Mouse (Mus musculus): ENCODE data around the gene Pax8. TPM values are rescaled to one million over a fixed set of nuclear protein-coding genes. Genes with fewer than 3 reads are reported as not detected.

Pax8 gene
- polyA plus RNA-seq, 1 experiment from 2014 or later, result 0.40 TPM

DNA sequence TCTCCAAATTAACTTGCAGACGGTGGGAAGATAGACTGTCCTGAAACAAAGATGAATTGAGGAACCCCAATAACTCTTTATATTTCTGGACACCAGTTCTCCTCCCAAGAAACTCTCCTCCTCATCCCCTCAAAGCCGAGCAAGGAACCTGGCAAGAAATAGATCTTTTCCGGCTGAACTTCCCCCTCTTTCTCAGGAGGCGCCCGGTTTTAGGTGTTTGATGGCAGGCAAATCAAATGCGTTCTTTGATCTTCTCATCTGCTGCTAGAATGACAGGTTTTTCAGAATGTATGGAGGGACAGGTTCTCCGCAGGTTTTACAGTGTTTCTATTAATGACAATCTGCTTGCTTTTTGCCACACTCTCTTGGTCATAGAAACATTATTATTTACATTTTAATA is 3.3 kb downstream of the Pax8 start:
- Histone ChIP-seq H3K4me1 (ENCODE audit: control insufficient read depth, low read depth, low read length) (no peaks in the 10 kb centered on the region), H3K9me3 (replicated peaks; ENCODE audit: control insufficient read depth, low read length) (no peaks in the 10 kb centered on the region), H3K36me3 (ENCODE audit: control insufficient read depth, insufficient read depth) (no peaks in the 10 kb centered on the region), H3K27ac (ENCODE audit: low read length) (no peak overlapping the region), H3K9ac (ENCODE audit: low read depth, low read length) (no peak overlapping the region), H3K4me3 (ENCODE audit: low read depth, low read length) (no peak overlapping the region), H3K4me2 (ENCODE audit: low read depth, low read length) (no peak overlapping the region), H3K27me3 (ENCODE audit: control insufficient read depth, insufficient read depth, low read depth, low read length) (peaks cover 46% of the 10 kb centered on the region)
- no peak for ATAC-seq (ENCODE audit: low read depth)
- 7% methylated on average over 7 of the region's 7 CpGs for WGBS (ENCODE audit: insufficient replicate concordance)

DNA sequence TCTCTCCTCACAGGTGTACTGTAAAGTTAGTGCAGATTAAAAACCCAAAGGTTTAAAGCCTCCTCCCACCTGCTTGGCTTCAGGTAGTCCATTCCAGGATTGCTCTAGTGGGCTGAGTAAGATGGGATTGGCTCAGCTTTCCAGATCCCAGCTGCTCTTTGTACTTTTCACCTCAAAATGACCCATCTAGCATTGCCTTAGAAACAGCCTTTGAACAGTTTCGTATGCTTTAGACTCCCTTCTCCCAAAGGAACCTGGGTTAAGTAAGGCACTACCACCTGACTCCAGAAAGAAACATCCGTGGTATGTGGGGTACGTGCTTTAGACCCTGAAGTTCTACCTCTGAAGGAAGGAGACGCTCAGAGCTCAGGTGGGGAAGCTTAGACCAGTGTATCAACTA is 6.3 kb downstream of the Pax8 start:
- H3K27ac ChIP-seq (ENCODE audit: low read length), result no peak overlapping the region
- WGBS (ENCODE audit: insufficient replicate concordance), result 33% methylated on average over 4 of the region's 4 CpGs

DNA sequence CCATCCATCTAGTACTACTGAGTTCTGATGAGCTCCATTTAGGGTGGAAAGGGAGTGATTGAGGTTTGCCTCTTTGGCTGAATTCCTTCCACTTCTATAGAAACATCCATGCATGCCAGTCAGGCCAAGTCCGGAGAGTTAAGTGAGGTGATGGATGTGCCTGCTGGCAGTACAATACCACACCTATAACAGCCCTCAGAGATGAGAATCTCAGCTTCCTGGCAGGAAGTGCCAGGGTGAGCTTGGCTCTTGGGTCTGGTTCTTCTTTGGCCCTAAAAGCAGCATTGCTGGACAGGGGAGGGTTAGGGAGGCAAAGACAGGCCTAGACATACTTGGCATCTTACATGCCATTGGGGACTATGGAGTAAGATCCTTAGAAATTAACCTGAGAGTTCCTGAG is 7.0 kb downstream of the Pax8 start:
- Histone ChIP-seq H3K4me1 (ENCODE audit: control insufficient read depth, low read depth, low read length) (no peaks in the 10 kb centered on the region), H3K27me3 (ENCODE audit: control insufficient read depth, insufficient read depth, low read depth, low read length) (peaks cover 13% of the 10 kb centered on the region), H3K9me3 (replicated peaks; ENCODE audit: control insufficient read depth, low read length) (no peaks in the 10 kb centered on the region), H3K4me2 (ENCODE audit: low read depth, low read length) (no peak overlapping the region), H3K9ac (ENCODE audit: low read depth, low read length) (no peak overlapping the region), H3K36me3 (ENCODE audit: control insufficient read depth, insufficient read depth) (no peaks in the 10 kb centered on the region), H3K4me3 (ENCODE audit: low read depth, low read length) (no peak overlapping the region), H3K27ac (ENCODE audit: low read length) (no peak overlapping the region)
- WGBS (ENCODE audit: insufficient replicate concordance), result 50% methylated on average over 1 of the region's 1 CpGs
- no peak for ATAC-seq (ENCODE audit: low read depth)

More for the DNA sequence above, 6.3 kb downstream of the Pax8 start:
- H3K9me3 ChIP-seq (replicated peaks; ENCODE audit: control insufficient read depth, low read length), result no peaks in the 10 kb centered on the region
- no peaks in the 10 kb centered on the region for H3K36me3 ChIP-seq (ENCODE audit: control insufficient read depth, insufficient read depth)
- no peak for ATAC-seq (ENCODE audit: low read depth)
- H3K27me3 ChIP-seq (ENCODE audit: control insufficient read depth, insufficient read depth, low read depth, low read length), result peaks cover 20% of the 10 kb centered on the region
- H3K9ac ChIP-seq (ENCODE audit: low read depth, low read length), result no peak overlapping the region
- H3K4me2 ChIP-seq (ENCODE audit: low read depth, low read length), result no peak overlapping the region
- H3K4me3 ChIP-seq (ENCODE audit: low read depth, low read length), result no peak overlapping the region
- H3K4me1 ChIP-seq (ENCODE audit: control insufficient read depth, low read depth, low read length), result no peaks in the 10 kb centered on the region

DNA sequence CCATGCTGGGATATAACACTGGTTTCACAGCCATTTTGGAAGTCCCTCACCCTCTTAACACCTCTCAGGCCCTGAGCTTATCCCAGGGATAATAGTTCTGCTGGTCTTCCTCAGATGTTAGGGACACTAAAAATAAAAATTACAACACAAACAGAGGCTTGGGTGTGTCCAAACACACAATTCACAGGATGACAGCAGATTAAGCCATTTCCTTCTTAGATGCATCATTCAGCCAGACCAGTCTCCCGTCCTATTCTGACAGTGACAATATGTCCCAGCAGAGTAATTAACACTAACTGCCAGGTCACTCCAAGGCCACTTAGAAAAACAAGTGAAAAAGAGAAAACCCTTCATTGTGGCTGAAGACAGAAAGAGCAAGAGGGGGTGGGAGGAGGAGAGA is 8.2 kb downstream of the Pax8 start:
- no peak overlapping the region for H3K4me2 ChIP-seq (ENCODE audit: low read depth, low read length)
- WGBS (ENCODE audit: insufficient replicate concordance), result 15% methylated on average over 1 of the region's 1 CpGs
- H3K4me1 ChIP-seq (ENCODE audit: control insufficient read depth, low read depth, low read length), result no peaks in the 10 kb centered on the region
- H3K27me3 ChIP-seq (ENCODE audit: control insufficient read depth, insufficient read depth, low read depth, low read length), result peaks cover 2% of the 10 kb centered on the region
- H3K27ac ChIP-seq (ENCODE audit: low read length), result no peak overlapping the region
- no peak for ATAC-seq (ENCODE audit: low read depth)
- no peaks in the 10 kb centered on the region for H3K36me3 ChIP-seq (ENCODE audit: control insufficient read depth, insufficient read depth)
- no peak overlapping the region for H3K9ac ChIP-seq (ENCODE audit: low read depth, low read length)
- no peaks in the 10 kb centered on the region for H3K9me3 ChIP-seq (replicated peaks; ENCODE audit: control insufficient read depth, low read length)
- H3K4me3 ChIP-seq (ENCODE audit: low read depth, low read length), result no peak overlapping the region

DNA sequence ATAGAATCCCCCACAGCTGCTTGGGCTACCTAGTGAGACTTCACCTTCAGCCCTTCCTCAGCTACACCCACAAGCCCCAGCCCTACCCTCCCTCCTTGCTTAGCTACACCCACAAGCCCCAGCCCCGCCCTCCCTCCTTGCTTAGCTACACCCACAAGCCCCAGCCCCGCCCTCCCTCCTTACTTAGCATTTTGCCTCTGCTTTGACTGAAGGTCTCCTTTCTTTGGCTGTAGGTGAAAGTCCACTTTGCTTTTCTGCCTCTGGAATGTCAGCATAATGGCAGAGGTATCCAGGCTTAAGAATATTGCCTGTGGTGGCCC is 14.6 kb downstream of the Pax8 start:
- peak; percentile 77 for ATAC-seq (ENCODE audit: low read depth)
- Histone ChIP-seq H3K4me2 (ENCODE audit: low read depth, low read length) (0 out of 2 replicates have a peak overlapping the region, but pooled peaks have one; percentile 1), H3K27ac (ENCODE audit: low read length) (no peak overlapping the region), H3K4me3 (ENCODE audit: low read depth, low read length) (no peak overlapping the region), H3K36me3 (ENCODE audit: control insufficient read depth, insufficient read depth) (no peaks in the 10 kb centered on the region), H3K27me3 (ENCODE audit: control insufficient read depth, insufficient read depth, low read depth, low read length) (no peaks in the 10 kb centered on the region), H3K9me3 (replicated peaks; ENCODE audit: control insufficient read depth, low read length) (no peaks in the 10 kb centered on the region), H3K9ac (ENCODE audit: low read depth, low read length) (no peak overlapping the region), H3K4me1 (ENCODE audit: control insufficient read depth, low read depth, low read length) (no peaks in the 10 kb centered on the region; the same call in 1 of the 2 replicates)
- WGBS (ENCODE audit: insufficient replicate concordance), result 29% methylated on average over 2 of the region's 2 CpGs

DNA sequence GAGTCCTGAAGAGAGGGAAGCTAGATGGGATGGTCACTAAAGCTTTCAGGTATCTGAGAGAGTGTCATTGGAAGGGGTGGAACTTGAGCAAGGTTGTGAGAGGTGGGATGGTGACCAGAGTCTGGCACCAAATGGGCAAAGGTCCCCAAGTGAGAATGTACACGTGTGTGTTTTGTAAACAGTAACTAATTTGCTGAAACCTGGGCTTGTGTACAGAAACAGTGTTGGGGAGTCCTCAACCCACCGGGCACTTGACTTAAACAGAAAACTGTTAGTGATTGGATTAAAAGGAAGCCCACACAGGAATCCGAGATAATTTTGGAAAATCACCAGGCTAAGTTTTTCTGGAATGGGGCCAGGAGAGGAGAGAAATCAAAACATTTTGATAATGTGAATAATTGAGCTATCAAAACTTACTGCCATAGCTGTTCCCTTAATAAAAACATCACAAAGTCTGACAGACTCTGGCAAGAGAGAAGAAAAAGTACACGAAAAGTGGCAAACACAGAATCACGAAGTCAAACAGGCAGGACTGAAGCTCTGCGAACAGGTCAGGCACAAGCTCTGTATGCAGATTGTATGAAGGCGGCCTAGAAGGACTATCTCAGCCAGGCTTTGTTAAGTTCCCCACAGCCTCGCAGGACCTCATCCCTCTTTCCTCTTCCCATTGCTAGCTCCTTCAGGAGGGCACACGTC is 15.1 kb downstream of the Pax8 start:
- Histone ChIP-seq H3K4me2 (ENCODE audit: low read depth, low read length) (0 out of 2 replicates have a peak overlapping the region, but pooled peaks have one; percentile 1), H3K4me3 (ENCODE audit: low read depth, low read length) (no peak overlapping the region), H3K27me3 (ENCODE audit: control insufficient read depth, insufficient read depth, low read depth, low read length) (no peaks in the 10 kb centered on the region), H3K4me1 (ENCODE audit: control insufficient read depth, low read depth, low read length) (no peaks in the 10 kb centered on the region; the same call in 1 of the 2 replicates), H3K27ac (ENCODE audit: low read length) (no peak overlapping the region), H3K9me3 (replicated peaks; ENCODE audit: control insufficient read depth, low read length) (no peaks in the 10 kb centered on the region), H3K9ac (ENCODE audit: low read depth, low read length) (no peak overlapping the region), H3K36me3 (ENCODE audit: control insufficient read depth, insufficient read depth) (no peaks in the 10 kb centered on the region)
- ATAC-seq (ENCODE audit: low read depth), result peak; percentile 24; the same call in 1 of the 2 replicates
- 26% methylated on average over 9 of the region's 9 CpGs for WGBS (ENCODE audit: insufficient replicate concordance)

DNA sequence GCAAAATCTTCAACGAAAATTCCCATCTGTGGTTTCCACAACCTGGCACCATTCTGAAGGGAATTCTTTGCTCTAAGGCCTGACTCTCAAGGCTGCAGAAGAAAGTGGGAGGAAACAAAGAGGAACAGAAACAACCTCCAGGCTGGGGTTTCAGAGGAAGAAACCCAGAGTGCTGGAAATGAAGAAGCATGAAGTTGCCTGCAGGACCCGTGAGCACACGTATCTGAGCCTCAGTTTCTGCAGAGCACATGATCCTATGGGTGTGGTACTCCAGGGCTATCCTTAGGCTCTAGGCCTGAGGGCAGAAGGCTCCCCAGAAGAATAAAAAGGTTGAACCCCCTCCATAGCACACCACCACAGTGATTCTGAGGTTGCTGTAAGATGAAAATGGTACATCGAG is 18.6 kb downstream of the Pax8 start:
- no peak overlapping the region for H3K4me3 ChIP-seq (ENCODE audit: low read depth, low read length)
- no peaks in the 10 kb centered on the region for H3K9me3 ChIP-seq (replicated peaks; ENCODE audit: control insufficient read depth, low read length)
- H3K27ac ChIP-seq (ENCODE audit: low read length), result no peak overlapping the region
- no peak overlapping the region for H3K4me2 ChIP-seq (ENCODE audit: low read depth, low read length)
- H3K36me3 ChIP-seq (ENCODE audit: control insufficient read depth, insufficient read depth), result no peaks in the 10 kb centered on the region
- no peak for ATAC-seq (ENCODE audit: low read depth)
- 44% methylated on average over 4 of the region's 4 CpGs for WGBS (ENCODE audit: insufficient replicate concordance)
- H3K27me3 ChIP-seq (ENCODE audit: control insufficient read depth, insufficient read depth, low read depth, low read length), result no peaks in the 10 kb centered on the region
- H3K9ac ChIP-seq (ENCODE audit: low read depth, low read length), result no peak overlapping the region
- no peaks in the 10 kb centered on the region; the same call in 1 of the 2 replicates for H3K4me1 ChIP-seq (ENCODE audit: control insufficient read depth, low read depth, low read length)

DNA sequence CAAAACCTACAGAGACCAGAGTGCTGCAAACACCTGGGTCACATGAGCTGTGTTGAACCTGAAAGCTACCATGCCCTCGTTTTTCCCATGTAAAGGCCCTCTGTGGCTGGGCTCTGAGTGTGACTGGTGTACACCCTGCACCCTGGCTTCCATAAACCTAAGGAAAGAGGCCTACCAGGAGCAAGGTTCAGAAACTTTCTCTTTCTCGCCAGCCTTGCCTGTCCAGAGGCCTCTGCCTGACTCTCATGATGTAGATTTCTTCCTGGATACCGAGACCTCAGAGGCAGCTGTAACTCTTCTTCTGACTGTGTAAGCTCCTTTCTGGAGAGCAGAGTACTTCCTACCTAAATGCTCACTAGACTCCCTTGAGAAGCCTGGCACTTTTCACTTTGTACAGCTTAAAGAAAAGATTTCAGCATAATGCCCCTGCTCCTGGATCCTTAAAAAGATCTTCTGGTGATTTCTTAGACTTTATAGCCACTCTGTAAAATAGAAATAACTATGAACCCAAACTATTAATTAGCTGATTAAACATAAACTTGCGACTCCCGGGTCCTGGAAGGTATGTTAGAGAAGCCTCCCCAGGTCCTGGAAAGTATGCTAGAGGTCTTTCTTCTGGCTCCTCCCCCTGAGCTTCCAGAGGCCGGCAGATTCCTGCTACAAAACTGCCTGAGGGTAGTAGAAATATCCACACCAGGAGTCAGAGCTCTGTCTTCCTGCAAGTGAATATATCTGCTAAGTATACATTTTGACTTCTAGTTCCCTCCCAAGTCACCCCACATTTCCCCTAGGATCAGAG is 20.1 kb downstream of the Pax8 start:
- no peaks in the 10 kb centered on the region for H3K4me1 ChIP-seq (ENCODE audit: control insufficient read depth, low read depth, low read length)
- H3K27ac ChIP-seq (ENCODE audit: low read length), result no peak overlapping the region
- no peak overlapping the region for H3K4me3 ChIP-seq (ENCODE audit: low read depth, low read length)
- no peak overlapping the region for H3K4me2 ChIP-seq (ENCODE audit: low read depth, low read length)
- ATAC-seq (ENCODE audit: low read depth), result no peak
- WGBS (ENCODE audit: insufficient replicate concordance), result 36% methylated on average over 6 of the region's 6 CpGs
- H3K36me3 ChIP-seq (ENCODE audit: control insufficient read depth, insufficient read depth), result no peaks in the 10 kb centered on the region
- H3K9ac ChIP-seq (ENCODE audit: low read depth, low read length), result no peak overlapping the region
- no peaks in the 10 kb centered on the region for H3K27me3 ChIP-seq (ENCODE audit: control insufficient read depth, insufficient read depth, low read depth, low read length)
- no peaks in the 10 kb centered on the region for H3K9me3 ChIP-seq (replicated peaks; ENCODE audit: control insufficient read depth, low read length)

DNA sequence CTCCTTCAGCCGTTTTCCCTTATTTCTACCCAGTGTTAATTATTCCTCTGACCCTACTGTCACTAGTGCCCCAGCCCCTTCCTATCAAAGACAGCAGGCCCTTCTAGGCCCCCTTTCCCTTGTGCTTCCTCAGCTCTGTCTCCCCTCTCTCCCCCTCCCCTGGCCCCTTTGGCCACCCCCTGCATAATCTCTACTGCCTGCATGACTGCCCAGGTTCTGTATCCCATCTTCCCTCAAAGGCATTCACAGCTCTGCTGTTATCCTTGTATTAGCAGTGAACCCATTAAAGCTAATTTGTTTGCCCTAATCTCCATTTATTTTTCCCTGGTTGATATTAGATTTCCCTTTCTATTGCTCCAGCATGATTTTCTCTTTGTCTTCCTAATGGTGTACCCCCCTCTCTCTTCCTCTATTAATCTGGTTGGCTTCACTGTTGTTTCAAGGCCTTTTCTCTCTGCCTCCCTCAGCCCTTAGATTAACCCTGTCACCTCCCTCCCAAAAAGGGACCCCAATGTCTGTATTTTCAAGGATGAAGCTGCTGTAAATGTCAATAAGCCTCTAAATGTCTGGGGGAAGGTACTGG is 20.9 kb downstream of the Pax8 start:
- no peaks in the 10 kb centered on the region for H3K9me3 ChIP-seq (replicated peaks; ENCODE audit: control insufficient read depth, low read length)
- no peak overlapping the region for H3K4me3 ChIP-seq (ENCODE audit: low read depth, low read length)
- no peaks in the 10 kb centered on the region for H3K4me1 ChIP-seq (ENCODE audit: control insufficient read depth, low read depth, low read length)
- no peak overlapping the region for H3K4me2 ChIP-seq (ENCODE audit: low read depth, low read length)
- H3K36me3 ChIP-seq (ENCODE audit: control insufficient read depth, insufficient read depth), result no peaks in the 10 kb centered on the region
- no peak overlapping the region for H3K9ac ChIP-seq (ENCODE audit: low read depth, low read length)
- 40% methylated on average over 1 of the region's 1 CpGs for WGBS (ENCODE audit: insufficient replicate concordance)
- no peak overlapping the region for H3K27ac ChIP-seq (ENCODE audit: low read length)
- ATAC-seq (ENCODE audit: low read depth), result no peak
- no peaks in the 10 kb centered on the region for H3K27me3 ChIP-seq (ENCODE audit: control insufficient read depth, insufficient read depth, low read depth, low read length)
